Mouse (Mus musculus): ENCODE measurements at regions not wholly inside any gene's neighbourhood (a gene's known extent, or its start where the extent isn't known, plus 50 kb on each side); places are given as distances from the start of the nearest gene placed in this dataset.

- TF ChIP-seq GATA1 (IDR thresholded peaks at IDR 0.05; ENCODE audit: borderline replicate concordance, low read length), result no peak
- no peak for TF ChIP-seq FLI1 (IDR thresholded peaks at IDR 0.05; ENCODE audit: low read length)
Measured at GRCm38 (mm10) chr4:22151899-22152493, 205.3 kb upstream of the Fbxl4 start.
